Mouse (Mus musculus) cortical plate, adult 2 months (tissue): ENCODE results near the gene Sf3b5.

Source experiments
- CTCF ChIP-seq: fragments of 200-500 bp; IDR thresholded peaks from 2 replicates; pipeline ENCODE4 v1.5.1; 2011; ENCODE audit warnings: mild to moderate bottlenecking, control low read depth, low read length; ENCODE audit not compliant: insufficient read depth; ENCODE audit errors: extremely low read depth
- POLR2A ChIP-seq: fragments of 200-500 bp; IDR thresholded peaks from 2 replicates; pipeline ENCODE4 v1.6.1; 2011; ENCODE audit warnings: mild to moderate bottlenecking, low read length, control low read depth; ENCODE audit not compliant: insufficient read depth; ENCODE audit errors: extremely low read depth

DNA sequence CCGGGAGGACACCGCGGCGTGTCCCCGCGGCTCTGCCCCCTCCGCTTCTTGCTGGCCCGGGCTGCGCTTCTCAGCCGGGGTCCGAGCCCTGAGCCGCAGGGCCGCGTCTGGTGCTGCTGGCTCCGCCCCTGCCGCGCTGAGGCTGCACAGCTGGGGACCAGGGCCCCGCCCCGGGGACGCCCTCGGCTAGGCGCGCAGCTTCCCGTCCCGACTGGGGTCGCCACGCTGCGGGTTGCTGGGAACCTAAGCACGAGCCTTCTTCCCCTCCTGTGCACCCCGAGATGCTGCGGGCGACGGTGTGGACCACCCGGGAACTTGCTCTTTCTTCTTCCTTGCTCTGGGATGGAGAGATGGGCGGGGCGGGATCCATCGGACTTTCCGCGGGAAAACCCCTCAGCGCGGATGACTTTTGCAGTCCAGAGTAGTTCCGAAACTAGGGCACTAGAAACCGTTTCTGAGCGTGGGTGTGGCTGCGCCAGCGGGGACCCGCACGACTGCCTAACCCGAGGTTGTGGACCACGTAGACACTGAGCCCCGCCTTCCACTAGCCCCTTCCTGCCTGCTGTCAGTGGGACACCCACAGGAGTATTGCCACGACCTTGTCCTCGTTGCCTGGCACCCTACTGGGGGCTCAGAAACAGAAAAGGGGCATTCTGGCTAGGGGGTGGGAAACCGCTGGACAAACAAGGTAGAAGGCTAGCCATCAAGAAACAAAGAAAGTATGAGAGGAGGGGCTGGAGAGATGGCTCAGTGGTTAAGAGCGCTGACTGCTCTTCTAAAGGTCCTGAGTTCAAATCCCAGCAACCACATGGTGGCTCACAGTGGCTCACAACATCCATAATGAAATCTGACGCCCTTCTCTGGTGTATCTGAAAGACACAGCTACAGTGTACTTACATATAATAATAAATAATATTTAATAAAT lies 40.7 kb upstream of the Sf3b5 start, which contains the start of gene Stx11:
- no peak for TF ChIP-seq CTCF
- TF ChIP-seq POLR2A: no peak
